Mouse (Mus musculus): ENCODE measurements at regions not wholly inside any gene's neighbourhood (a gene's known extent, or its start where the extent isn't known, plus 50 kb on each side); places are given as distances from the start of the nearest gene placed in this dataset.

DNA sequence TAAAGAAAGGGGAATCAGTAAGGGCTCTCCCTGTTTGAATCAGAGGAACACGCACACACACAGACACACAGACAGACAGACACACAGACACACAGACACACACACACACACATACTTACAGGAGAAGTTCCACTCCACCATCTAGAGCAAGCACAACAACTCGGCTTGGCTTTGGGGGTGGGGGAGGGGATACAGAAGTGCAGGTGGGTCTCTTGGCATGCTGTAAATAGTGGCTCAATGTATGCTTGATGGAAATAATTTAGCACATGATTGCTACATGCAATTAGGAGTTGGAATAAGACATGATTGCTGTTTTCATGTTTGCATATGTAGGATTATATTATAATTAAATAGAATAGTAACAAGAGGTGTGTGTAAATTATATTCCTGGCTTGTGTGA is 215.9 kb upstream of the Daam1 start:
- H3K27me3 ChIP-seq (replicated peaks; ENCODE audit: insufficient read depth, low read length): no peaks in the 10 kb centered on the region
- H3K4me3 ChIP-seq (ENCODE audit: low read depth, low read length): no peak overlapping the region
- no peak overlapping the region for H3K27ac ChIP-seq (ENCODE audit: low read length)
- H3K9ac ChIP-seq (replicated peaks; ENCODE audit: low read depth): no peak overlapping the region
- H3K36me3 ChIP-seq (ENCODE audit: insufficient read depth, low read length): no peaks in the 10 kb centered on the region
- no peak for TF ChIP-seq CTCF (IDR thresholded peaks at IDR 0.05)
- no peak for TF ChIP-seq EP300 (IDR thresholded peaks at IDR 0.05)
- H3K9me3 ChIP-seq (ENCODE audit: low read length): no peaks in the 10 kb centered on the region
- ATAC-seq (no peak), DNase-seq (ENCODE audit: low spot score) (no peak)
- no peaks in the 10 kb centered on the region for H3K4me1 ChIP-seq (ENCODE audit: insufficient read depth, low read depth, low read length)
- WGBS: 69% methylated on average over 2 of the region's 2 CpGs
- H3K4me2 ChIP-seq (replicated peaks; ENCODE audit: low read depth, low read length): no peak overlapping the region

- Histone ChIP-seq H3K9ac (replicated peaks; ENCODE audit: low read depth) (no peak overlapping the region), H3K9me3 (ENCODE audit: low read length) (no peaks in the 10 kb centered on the region), H3K4me1 (ENCODE audit: insufficient read depth, low read depth, low read length) (no peaks in the 10 kb centered on the region), H3K27ac (ENCODE audit: low read length) (no peak overlapping the region), H3K36me3 (ENCODE audit: insufficient read depth, low read length) (no peaks in the 10 kb centered on the region), H3K27me3 (replicated peaks; ENCODE audit: insufficient read depth, low read length) (no peaks in the 10 kb centered on the region), H3K4me3 (ENCODE audit: low read depth, low read length) (no peak overlapping the region), H3K4me2 (replicated peaks; ENCODE audit: low read depth, low read length) (no peak overlapping the region)
- WGBS: 66% methylated on average over 2 of the region's 2 CpGs
- DNase-seq (ENCODE audit: low spot score) (no peak), ATAC-seq (no peak)
- TF ChIP-seq CTCF (IDR thresholded peaks at IDR 0.05): no peak
- no peak for TF ChIP-seq EP300 (IDR thresholded peaks at IDR 0.05)
These were observed 215.5 kb upstream of the Daam1 start for GRCm38 (mm10) chr12:71615383-71615782.

DNA sequence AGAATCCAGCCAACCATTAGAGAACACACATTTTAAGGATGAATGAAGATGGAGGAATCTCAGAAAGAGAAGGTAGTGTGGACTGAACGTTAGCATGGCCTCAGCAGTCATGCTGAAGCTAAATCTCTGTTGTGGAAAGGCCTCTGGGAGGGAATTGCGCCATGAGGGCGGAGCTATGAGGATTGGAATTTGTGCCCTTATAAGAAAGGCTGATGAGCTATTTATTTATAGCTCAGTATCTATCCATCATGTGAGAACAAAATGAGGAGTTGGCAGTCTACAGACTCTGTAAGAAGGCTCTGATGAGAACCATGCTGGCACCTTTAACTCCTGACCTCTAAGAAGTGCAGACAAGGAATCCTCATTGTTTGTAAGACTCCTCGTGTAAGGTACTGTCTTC is 214.8 kb upstream of the Daam1 start:
- no peak overlapping the region for H3K27ac ChIP-seq (ENCODE audit: low read length)
- H3K36me3 ChIP-seq (ENCODE audit: insufficient read depth, low read length): no peaks in the 10 kb centered on the region
- H3K4me1 ChIP-seq (ENCODE audit: insufficient read depth, low read depth, low read length): no peaks in the 10 kb centered on the region
- DNase-seq (ENCODE audit: low spot score) (peak; percentile 74), ATAC-seq (peak; percentile 57)
- no peak overlapping the region for H3K9ac ChIP-seq (replicated peaks; ENCODE audit: low read depth)
- H3K4me2 ChIP-seq (replicated peaks; ENCODE audit: low read depth, low read length): no peak overlapping the region
- no peak for TF ChIP-seq EP300 (IDR thresholded peaks at IDR 0.05)
- TF ChIP-seq CTCF (IDR thresholded peaks at IDR 0.05): no peak
- H3K4me3 ChIP-seq (ENCODE audit: low read depth, low read length): no peak overlapping the region
- H3K27me3 ChIP-seq (replicated peaks; ENCODE audit: insufficient read depth, low read length): no peaks in the 10 kb centered on the region
- no peaks in the 10 kb centered on the region for H3K9me3 ChIP-seq (ENCODE audit: low read length)
- WGBS: 54% methylated on average over 4 of the region's 4 CpGs

- Histone ChIP-seq H3K27me3 (replicated peaks; ENCODE audit: insufficient read depth, low read length) (no peaks in the 10 kb centered on the region), H3K4me1 (ENCODE audit: insufficient read depth, low read depth, low read length) (no peaks in the 10 kb centered on the region), H3K4me2 (replicated peaks; ENCODE audit: low read depth, low read length) (no peak overlapping the region), H3K4me3 (ENCODE audit: low read depth, low read length) (no peak overlapping the region), H3K36me3 (ENCODE audit: insufficient read depth, low read length) (no peaks in the 10 kb centered on the region), H3K27ac (ENCODE audit: low read length) (no peak overlapping the region), H3K9ac (replicated peaks; ENCODE audit: low read depth) (no peak overlapping the region), H3K9me3 (ENCODE audit: low read length) (no peaks in the 10 kb centered on the region)
- peak; percentile 54 for ATAC-seq
- DNase-seq (ENCODE audit: low spot score): peak; percentile 68
- no peak for TF ChIP-seq CTCF (IDR thresholded peaks at IDR 0.05)
- TF ChIP-seq EP300 (IDR thresholded peaks at IDR 0.05): no peak
- WGBS: 47% methylated on average over 6 of the region's 6 CpGs
These were observed 212.4 kb upstream of the Daam1 start for GRCm38 (mm10) chr12:71618466-71618865.

DNA sequence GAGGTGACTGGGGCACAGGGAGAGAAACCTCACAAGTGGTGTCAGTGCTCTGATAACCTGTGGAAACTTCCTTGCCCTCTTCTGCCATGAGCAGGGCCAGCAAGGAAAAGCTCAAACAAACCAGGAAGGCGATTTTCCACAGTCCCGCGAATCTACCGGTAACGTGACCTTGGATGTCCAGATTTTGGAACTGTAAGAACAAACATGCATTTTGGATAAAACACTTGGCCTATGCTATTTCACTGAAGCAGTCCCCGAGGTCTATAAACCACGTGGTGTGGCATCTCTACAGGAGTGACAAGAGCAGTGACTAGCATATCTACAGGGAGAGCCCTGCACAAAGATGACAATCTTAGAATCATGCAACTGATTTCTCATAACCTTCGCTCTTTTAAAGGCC is 211.9 kb upstream of the Daam1 start:
- Histone ChIP-seq H3K4me2 (replicated peaks; ENCODE audit: low read depth, low read length) (no peak overlapping the region), H3K4me3 (ENCODE audit: low read depth, low read length) (no peak overlapping the region), H3K36me3 (ENCODE audit: insufficient read depth, low read length) (no peaks in the 10 kb centered on the region), H3K9me3 (ENCODE audit: low read length) (no peaks in the 10 kb centered on the region), H3K4me1 (ENCODE audit: insufficient read depth, low read depth, low read length) (no peaks in the 10 kb centered on the region; the same call in 1 of the 2 replicates), H3K9ac (replicated peaks; ENCODE audit: low read depth) (no peak overlapping the region), H3K27ac (ENCODE audit: low read length) (no peak overlapping the region), H3K27me3 (replicated peaks; ENCODE audit: insufficient read depth, low read length) (no peaks in the 10 kb centered on the region)
- DNase-seq (ENCODE audit: low spot score): no peak
- 57% methylated on average over 8 of the region's 8 CpGs for WGBS
- no peak for TF ChIP-seq EP300 (IDR thresholded peaks at IDR 0.05)
- TF ChIP-seq CTCF (IDR thresholded peaks at IDR 0.05): no peak
- ATAC-seq: no peak

DNA sequence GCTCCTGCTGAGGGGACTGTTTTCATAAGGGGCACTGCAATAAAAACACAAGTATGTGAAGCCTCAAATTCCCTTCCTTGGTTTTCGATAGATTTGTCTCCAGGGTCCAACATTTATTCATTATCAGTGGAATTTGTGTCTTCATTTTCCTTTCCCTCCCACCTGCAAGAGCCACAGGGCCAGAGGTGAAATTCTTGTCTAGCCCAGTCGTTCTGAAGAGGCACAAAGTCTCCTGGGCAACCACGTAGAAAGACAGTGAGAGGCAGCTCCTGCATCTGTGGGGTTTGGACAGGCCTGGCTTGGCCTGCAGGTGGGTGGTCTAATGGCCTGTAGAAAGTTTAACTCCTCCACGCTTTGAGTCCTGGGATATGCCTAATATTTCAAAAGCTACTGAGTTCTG is 211.3 kb upstream of the Daam1 start:
- no peaks in the 10 kb centered on the region for H3K27me3 ChIP-seq (replicated peaks; ENCODE audit: insufficient read depth, low read length)
- ATAC-seq (no peak), DNase-seq (ENCODE audit: low spot score) (no peak)
- no peak overlapping the region for H3K4me3 ChIP-seq (ENCODE audit: low read depth, low read length)
- H3K4me2 ChIP-seq (replicated peaks; ENCODE audit: low read depth, low read length): no peak overlapping the region
- H3K4me1 ChIP-seq (ENCODE audit: insufficient read depth, low read depth, low read length): no peaks in the 10 kb centered on the region; the same call in 1 of the 2 replicates
- no peak overlapping the region for H3K9ac ChIP-seq (replicated peaks; ENCODE audit: low read depth)
- 53% methylated on average over 4 of the region's 4 CpGs for WGBS
- H3K36me3 ChIP-seq (ENCODE audit: insufficient read depth, low read length): no peaks in the 10 kb centered on the region
- H3K9me3 ChIP-seq (ENCODE audit: low read length): no peaks in the 10 kb centered on the region
- TF ChIP-seq CTCF (IDR thresholded peaks at IDR 0.05): no peak
- no peak for TF ChIP-seq EP300 (IDR thresholded peaks at IDR 0.05)
- no peak overlapping the region for H3K27ac ChIP-seq (ENCODE audit: low read length)

GRCm38 (mm10) chr12:71621542-71621941 is 209.3 kb upstream of the Daam1 start:
- no peak overlapping the region for H3K4me3 ChIP-seq (ENCODE audit: low read depth, low read length)
- peaks cover 3% of the 10 kb centered on the region; the same call in 1 of the 2 replicates for H3K4me1 ChIP-seq (ENCODE audit: insufficient read depth, low read depth, low read length)
- no peaks in the 10 kb centered on the region for H3K36me3 ChIP-seq (ENCODE audit: insufficient read depth, low read length)
- 43% methylated on average over 4 of the region's 4 CpGs for WGBS
- no peak for DNase-seq (ENCODE audit: low spot score)
- no peaks in the 10 kb centered on the region for H3K27me3 ChIP-seq (replicated peaks; ENCODE audit: insufficient read depth, low read length)
- no peaks in the 10 kb centered on the region for H3K9me3 ChIP-seq (ENCODE audit: low read length)
- H3K27ac ChIP-seq (ENCODE audit: low read length): no peak overlapping the region
- H3K4me2 ChIP-seq (replicated peaks; ENCODE audit: low read depth, low read length): no peak overlapping the region
- no peak for TF ChIP-seq CTCF (IDR thresholded peaks at IDR 0.05)
- ATAC-seq: no peak
- H3K9ac ChIP-seq (replicated peaks; ENCODE audit: low read depth): no peak overlapping the region

Measured in lung, postnatal 0 days (tissue).